Mouse (Mus musculus): Measurements from ENCODE around the gene Hsp90ab1. TPM values are rescaled to one million over a fixed set of nuclear protein-coding genes. Genes with fewer than 3 reads are reported as not detected.

Hsp90ab1 gene
- polyA plus RNA-seq, 1 experiment: 194 TPM

DNA sequence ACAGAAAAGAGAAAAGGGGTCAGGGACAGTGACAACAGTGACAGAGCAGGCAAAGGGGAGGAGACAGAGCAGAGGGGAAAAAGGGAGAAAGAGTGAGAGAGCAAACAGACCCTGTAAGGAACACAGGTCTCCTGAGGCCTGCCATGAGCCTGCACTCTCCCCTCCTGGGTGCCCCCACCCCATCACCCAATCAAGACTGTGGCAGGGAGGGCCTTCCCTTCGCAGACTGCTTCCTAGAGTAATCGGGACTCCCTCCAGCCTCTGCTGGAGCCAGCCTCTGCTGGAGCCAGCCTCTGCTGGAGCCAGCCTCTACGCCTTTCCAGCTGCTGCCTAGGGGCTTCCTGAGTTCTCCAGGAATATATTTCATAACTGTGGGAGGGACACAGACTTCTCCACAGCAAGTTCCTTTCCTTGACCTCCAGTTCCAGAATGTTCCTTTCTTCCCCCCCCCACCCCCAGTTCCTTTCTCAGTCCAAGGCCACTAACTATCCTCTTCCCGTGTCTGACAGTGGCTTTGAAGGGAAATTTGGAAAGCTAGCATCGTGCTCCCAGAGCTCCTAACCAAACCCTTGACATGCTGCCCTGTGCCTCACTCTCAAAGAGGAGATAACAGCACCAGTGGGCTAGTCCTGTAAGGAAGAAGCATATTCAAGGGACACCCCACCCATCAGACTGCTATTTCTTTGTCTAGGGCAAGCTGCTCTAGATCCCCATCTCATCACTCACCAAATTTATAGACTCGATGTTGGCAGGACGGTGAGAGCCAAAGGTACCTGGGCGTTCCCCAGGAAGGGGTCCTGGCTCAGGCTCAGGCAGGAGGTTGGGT is 19.7 kb upstream of the Hsp90ab1 start:
- Histone ChIP-seq H3K4me1 (ENCODE audit: control insufficient read depth, insufficient read depth, insufficient read length) (peaks cover 15% of the 10 kb centered on the region; the same call in 1 of the 2 replicates), H3K27me3 (ENCODE audit: control insufficient read depth, insufficient read depth, low read length) (no peaks in the 10 kb centered on the region), H3K4me3 (ENCODE audit: extremely low read depth, insufficient read depth, insufficient read length) (no peak overlapping the region)

DNA sequence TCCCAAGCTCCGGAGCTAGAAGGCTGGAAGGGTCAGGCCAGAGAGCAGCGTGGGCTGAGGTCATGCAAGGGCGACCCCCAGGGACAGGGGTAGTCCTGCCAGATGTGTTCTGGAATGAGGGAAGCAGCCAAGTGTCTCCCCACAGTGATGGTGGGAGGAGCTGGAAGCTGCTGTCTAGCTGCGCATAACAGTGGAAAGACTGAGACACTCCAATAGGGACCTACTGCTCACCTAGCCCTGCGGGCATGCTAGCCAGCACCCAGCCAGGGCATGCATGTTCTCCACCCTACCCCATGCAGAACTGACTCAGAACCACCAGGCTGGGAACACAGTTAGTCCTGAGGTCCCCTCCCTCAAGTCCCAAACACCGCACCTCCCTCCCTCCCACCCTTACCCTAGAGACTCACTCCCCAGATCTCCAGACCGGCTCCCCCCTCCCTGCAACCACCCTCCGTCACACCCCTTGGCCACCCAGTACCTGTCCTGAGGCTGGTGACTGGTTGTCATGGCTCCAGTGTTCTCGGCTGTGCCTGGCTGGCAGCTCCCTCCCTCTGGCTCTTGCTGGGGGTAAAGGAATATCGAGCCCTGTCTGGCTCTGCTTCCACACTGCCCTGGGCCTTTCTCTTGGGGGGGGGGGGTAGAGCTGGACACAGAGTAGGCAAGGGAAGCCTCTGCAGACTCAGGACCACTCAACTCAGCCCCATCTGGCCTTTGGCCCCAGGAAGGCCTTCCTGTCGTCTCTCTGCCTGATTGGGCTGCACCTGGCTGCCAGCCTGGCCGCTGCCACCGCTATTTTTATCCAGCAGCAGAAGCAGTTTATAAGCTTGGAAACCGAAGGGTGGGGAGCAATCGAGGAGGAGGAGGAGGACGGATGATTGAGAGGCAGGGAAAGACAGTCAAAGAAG is 18.9 kb upstream of the Hsp90ab1 start:
- H3K36me3 ChIP-seq (ENCODE audit: control insufficient read depth, insufficient read depth, low read length): no peaks in the 10 kb centered on the region
- no peak for DNase-seq (ENCODE audit: low read depth in 1 of 2, low spot score in 2 of 2)
- no peak overlapping the region for H3K4me3 ChIP-seq (ENCODE audit: extremely low read depth, insufficient read depth, insufficient read length)
- TF ChIP-seq POLR2A (IDR thresholded peaks at IDR 0.05; ENCODE audit: low read depth, low read length) (no peak), CTCF (IDR thresholded peaks at IDR 0.05; ENCODE audit: extremely low read depth, insufficient read depth, insufficient read length, insufficient replicate concordance) (no peak)
- peaks cover 14% of the 10 kb centered on the region; the same call in 1 of the 2 replicates for H3K4me1 ChIP-seq (ENCODE audit: control insufficient read depth, insufficient read depth, insufficient read length)
- H3K27ac ChIP-seq (ENCODE audit: insufficient read depth, low read length): peak overlapping the region; percentile 40
- 52% methylated on average over 16 of the region's 16 CpGs for whole genome bisulfite sequencing
- H3K27me3 ChIP-seq (ENCODE audit: control insufficient read depth, insufficient read depth, low read length): no peaks in the 10 kb centered on the region

More for the DNA sequence above, 19.7 kb upstream of the Hsp90ab1 start:
- 52% methylated on average over 8 of the region's 8 CpGs for WGBS
- TF ChIP-seq CTCF (IDR thresholded peaks at IDR 0.05; ENCODE audit: extremely low read depth, insufficient read depth, insufficient read length, insufficient replicate concordance) (no peak), POLR2A (IDR thresholded peaks at IDR 0.05; ENCODE audit: low read depth, low read length) (no peak)
- DNase-seq (ENCODE audit: low read depth in 1 of 2, low spot score in 2 of 2): no peak
- Histone ChIP-seq H3K36me3 (ENCODE audit: control insufficient read depth, insufficient read depth, low read length) (no peaks in the 10 kb centered on the region), H3K27ac (ENCODE audit: insufficient read depth, low read length) (peak overlapping the region; percentile 40)

DNA sequence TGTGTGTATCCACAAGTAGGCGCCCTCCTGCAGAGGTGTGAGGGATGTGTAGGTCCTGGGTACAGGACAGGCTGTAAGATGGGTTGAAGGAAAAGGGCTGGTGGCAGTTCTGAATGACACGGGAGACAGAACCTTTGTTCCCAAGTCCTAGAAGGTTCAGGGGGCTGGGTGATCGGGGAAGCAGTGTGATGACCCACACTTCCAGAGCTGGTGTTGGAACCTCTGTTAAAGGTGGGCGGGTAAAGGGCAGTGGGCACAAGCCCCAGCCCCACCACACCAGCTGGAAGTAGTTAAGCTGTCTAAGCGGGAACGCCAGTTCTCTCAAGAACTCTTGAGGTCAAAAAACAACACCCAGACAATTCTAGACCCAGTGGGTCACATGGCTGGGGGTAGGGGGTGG is 17.3 kb upstream of the Hsp90ab1 start:
- 95% methylated on average over 6 of the region's 6 CpGs for WGBS
- peaks cover 10% of the 10 kb centered on the region; the same call in 1 of the 2 replicates for H3K4me1 ChIP-seq (ENCODE audit: control insufficient read depth, insufficient read depth, insufficient read length)

DNA sequence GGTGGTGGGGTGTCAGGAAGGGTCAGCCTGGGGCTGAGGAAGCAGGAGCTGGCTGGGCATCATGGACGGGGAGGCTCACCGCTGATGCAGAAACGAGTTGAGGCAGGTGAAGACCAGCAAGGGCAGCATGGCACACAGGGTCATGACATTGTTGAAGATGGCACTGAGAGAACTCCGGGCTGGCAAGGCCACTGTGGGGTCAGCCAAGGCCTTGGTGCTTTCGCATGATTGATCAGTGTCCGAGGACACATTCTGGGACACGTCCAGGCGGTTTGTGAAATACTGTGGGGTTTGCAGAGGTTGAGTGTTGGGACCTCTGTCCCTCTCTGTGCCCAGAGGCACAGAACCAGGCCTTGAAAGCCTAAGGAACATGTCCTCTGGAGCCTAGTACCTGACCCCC is 16.8 kb upstream of the Hsp90ab1 start:
- 90% methylated on average over 8 of the region's 8 CpGs for WGBS
- Histone ChIP-seq H3K4me1 (ENCODE audit: control insufficient read depth, insufficient read depth, insufficient read length) (peaks cover 9% of the 10 kb centered on the region; the same call in 1 of the 2 replicates), H3K27me3 (ENCODE audit: control insufficient read depth, insufficient read depth, low read length) (no peaks in the 10 kb centered on the region), H3K4me3 (ENCODE audit: extremely low read depth, insufficient read depth, insufficient read length) (no peak overlapping the region), H3K27ac (ENCODE audit: insufficient read depth, low read length) (no peak overlapping the region), H3K36me3 (ENCODE audit: control insufficient read depth, insufficient read depth, low read length) (no peaks in the 10 kb centered on the region)
- DNase-seq (ENCODE audit: low read depth in 1 of 2, low spot score in 2 of 2): no peak
- no peak for TF ChIP-seq CTCF (IDR thresholded peaks at IDR 0.05; ENCODE audit: extremely low read depth, insufficient read depth, insufficient read length, insufficient replicate concordance)
- TF ChIP-seq POLR2A (IDR thresholded peaks at IDR 0.05; ENCODE audit: low read depth, low read length): no peak

More for the DNA sequence above, 17.3 kb upstream of the Hsp90ab1 start:
- TF ChIP-seq POLR2A (IDR thresholded peaks at IDR 0.05; ENCODE audit: low read depth, low read length): no peak
- no peak for TF ChIP-seq CTCF (IDR thresholded peaks at IDR 0.05; ENCODE audit: extremely low read depth, insufficient read depth, insufficient read length, insufficient replicate concordance)
- Histone ChIP-seq H3K4me3 (ENCODE audit: extremely low read depth, insufficient read depth, insufficient read length) (no peak overlapping the region), H3K27me3 (ENCODE audit: control insufficient read depth, insufficient read depth, low read length) (no peaks in the 10 kb centered on the region), H3K36me3 (ENCODE audit: control insufficient read depth, insufficient read depth, low read length) (no peaks in the 10 kb centered on the region), H3K27ac (ENCODE audit: insufficient read depth, low read length) (no peak overlapping the region)
- no peak for DNase-seq (ENCODE audit: low read depth in 1 of 2, low spot score in 2 of 2)

DNA sequence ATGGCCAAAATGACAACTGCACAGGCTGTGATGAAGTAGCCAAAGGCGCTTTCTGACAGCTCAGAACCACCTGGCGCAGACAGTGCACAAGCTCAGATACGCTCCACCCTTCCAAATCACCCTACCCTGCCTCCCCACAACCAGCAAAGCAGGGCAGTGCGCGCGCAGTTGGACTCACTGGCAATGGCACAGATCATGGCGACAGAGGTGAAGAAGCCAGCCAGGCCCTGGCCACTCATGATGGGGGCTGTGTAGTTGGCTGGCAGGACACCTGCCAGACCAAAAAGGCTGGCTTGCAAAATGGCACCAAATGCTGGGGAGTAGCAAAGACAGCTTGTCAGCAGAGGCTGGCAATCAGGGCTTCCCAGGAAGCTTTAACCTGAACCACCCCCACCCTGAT is 16.2 kb upstream of the Hsp90ab1 start:
- no peak for DNase-seq (ENCODE audit: low read depth in 1 of 2, low spot score in 2 of 2)
- WGBS: 98% methylated on average over 7 of the region's 7 CpGs
- H3K27me3 ChIP-seq (ENCODE audit: control insufficient read depth, insufficient read depth, low read length): no peaks in the 10 kb centered on the region
- H3K36me3 ChIP-seq (ENCODE audit: control insufficient read depth, insufficient read depth, low read length): no peaks in the 10 kb centered on the region
- H3K27ac ChIP-seq (ENCODE audit: insufficient read depth, low read length): no peak overlapping the region
- H3K4me3 ChIP-seq (ENCODE audit: extremely low read depth, insufficient read depth, insufficient read length): no peak overlapping the region
- peaks cover 7% of the 10 kb centered on the region; the same call in 1 of the 2 replicates for H3K4me1 ChIP-seq (ENCODE audit: control insufficient read depth, insufficient read depth, insufficient read length)
- TF ChIP-seq POLR2A (IDR thresholded peaks at IDR 0.05; ENCODE audit: low read depth, low read length) (no peak), CTCF (IDR thresholded peaks at IDR 0.05; ENCODE audit: extremely low read depth, insufficient read depth, insufficient read length, insufficient replicate concordance) (no peak)

DNA sequence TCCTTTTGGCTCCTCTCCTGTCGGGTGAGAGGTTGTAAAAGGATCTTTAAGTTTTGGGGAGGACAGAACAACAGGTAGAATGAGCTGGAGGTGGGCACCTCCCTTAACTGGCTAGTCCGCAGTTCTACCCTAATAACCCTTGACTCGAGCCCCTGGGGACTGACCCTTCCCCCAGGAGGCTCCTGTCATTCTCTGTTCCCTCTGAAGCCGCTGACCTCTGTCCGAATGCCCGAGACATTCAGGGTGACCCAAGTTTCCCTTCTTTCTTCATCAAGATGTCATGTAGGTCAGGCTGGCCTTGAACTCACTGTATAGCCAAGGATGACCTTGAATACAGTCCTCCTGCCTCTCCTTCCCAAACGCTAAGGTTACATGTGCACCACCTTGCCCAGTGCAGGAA is 15.3 kb upstream of the Hsp90ab1 start:
- no peak for DNase-seq (ENCODE audit: low read depth in 1 of 2, low spot score in 2 of 2)
- Histone ChIP-seq H3K4me3 (ENCODE audit: extremely low read depth, insufficient read depth, insufficient read length) (no peak overlapping the region), H3K27me3 (ENCODE audit: control insufficient read depth, insufficient read depth, low read length) (no peaks in the 10 kb centered on the region), H3K27ac (ENCODE audit: insufficient read depth, low read length) (no peak overlapping the region), H3K36me3 (ENCODE audit: control insufficient read depth, insufficient read depth, low read length) (no peaks in the 10 kb centered on the region), H3K4me1 (ENCODE audit: control insufficient read depth, insufficient read depth, insufficient read length) (peaks cover 8% of the 10 kb centered on the region; the same call in 1 of the 2 replicates)
- WGBS: 95% methylated on average over 7 of the region's 7 CpGs
- TF ChIP-seq CTCF (IDR thresholded peaks at IDR 0.05; ENCODE audit: extremely low read depth, insufficient read depth, insufficient read length, insufficient replicate concordance) (no peak), POLR2A (IDR thresholded peaks at IDR 0.05; ENCODE audit: low read depth, low read length) (no peak)

All from spleen, adult 2 months (tissue).